Mouse (Mus musculus) embryonic fibroblast, embryonic 13.5 days (primary cell): Measurements from ENCODE around the gene Ralgps1.

ENCODE experiments used
- CTCF ChIP-seq: IDR thresholded peaks from 2 replicates; pipeline ENCODE4 v1.5.1; 2011; ENCODE audit warnings: mild to moderate bottlenecking, control low read depth, low read length, moderate library complexity, borderline replicate concordance; ENCODE audit not compliant: insufficient read depth
- POLR2A ChIP-seq: IDR thresholded peaks from 2 replicates; pipeline ENCODE4 v1.6.1; 2011; ENCODE audit warnings: low read depth, mild to moderate bottlenecking, control low read depth, low read length, moderate library complexity

- TF ChIP-seq CTCF (peak; percentile 58; the same call in 1 of the 2 replicates), POLR2A (no peak)
Measured at GRCm38 (mm10) chr2:33316516-33316915, 54.8 kb downstream of the Ralgps1 start.
